Mouse (Mus musculus): ENCODE measurements around the gene Dennd5a. TPM values are rescaled to one million over a fixed set of nuclear protein-coding genes. Genes with fewer than 3 reads are reported as not detected.

Dennd5a gene
- polyA plus RNA-seq, 2 experiments, result 55.3 to 112 TPM

- no peak for TF ChIP-seq POLR2A (IDR thresholded peaks at IDR 0.05; ENCODE audit: borderline replicate concordance, extremely low read depth, insufficient read depth, insufficient read length)
- H3K27ac ChIP-seq (replicated peaks; ENCODE audit: low read depth, low read length), result no peak overlapping the region
- peak; percentile 30; the same call in 1 of the 2 replicates for ATAC-seq (ENCODE audit: low FRiP score, low read depth)
These were observed 109.7 kb downstream of the Dennd5a start for GRCm38 (mm10) chr7:109850531-109850930.

GRCm38 (mm10) chr7:109849750-109850434, 110.4 kb downstream of the Dennd5a start:
- Histone ChIP-seq H3K36me3 (ENCODE audit: control insufficient read depth, insufficient read depth, low read length) (no peaks in the 10 kb centered on the region), H3K27ac (replicated peaks; ENCODE audit: low read depth, low read length) (no peak overlapping the region), H3K27me3 (ENCODE audit: control insufficient read depth, insufficient read depth, low read length) (no peaks in the 10 kb centered on the region), H3K4me1 (ENCODE audit: control insufficient read depth, insufficient read depth, low read length) (peaks cover 4% of the 10 kb centered on the region; the same call in 1 of the 2 replicates), H3K9ac (ENCODE audit: low read depth, low read length, severe bottlenecking) (no peak overlapping the region), H3K9me3 (ENCODE audit: control insufficient read depth, low read length) (no peaks in the 10 kb centered on the region), H3K4me2 (replicated peaks; ENCODE audit: low read depth, low read length, severe bottlenecking) (no peak overlapping the region), H3K4me3 (replicated peaks; ENCODE audit: low read length) (no peak overlapping the region)
- ATAC-seq (ENCODE audit: low FRiP score, low read depth), result no peak
- whole genome bisulfite sequencing, result 63% methylated on average over 8 of the region's 8 CpGs
- TF ChIP-seq POLR2A (IDR thresholded peaks at IDR 0.05; ENCODE audit: borderline replicate concordance, extremely low read depth, insufficient read depth, insufficient read length), result no peak
- no peak for DNase-seq (ENCODE audit: low spot score)

More at GRCm38 (mm10) chr7:109850531-109850930, 109.7 kb downstream of the Dennd5a start:
- Histone ChIP-seq H3K4me3 (replicated peaks; ENCODE audit: low read length) (no peak overlapping the region), H3K9me3 (ENCODE audit: control insufficient read depth, low read length) (no peaks in the 10 kb centered on the region), H3K27me3 (ENCODE audit: control insufficient read depth, insufficient read depth, low read length) (no peaks in the 10 kb centered on the region), H3K4me1 (ENCODE audit: control insufficient read depth, insufficient read depth, low read length) (peaks cover 4% of the 10 kb centered on the region; the same call in 1 of the 2 replicates), H3K4me2 (replicated peaks; ENCODE audit: low read depth, low read length, severe bottlenecking) (no peak overlapping the region), H3K9ac (ENCODE audit: low read depth, low read length, severe bottlenecking) (no peak overlapping the region), H3K36me3 (ENCODE audit: control insufficient read depth, insufficient read depth, low read length) (no peaks in the 10 kb centered on the region)
- peak; percentile 26 for DNase-seq (ENCODE audit: low spot score)
- WGBS, result 51% methylated on average over 3 of the region's 3 CpGs

- DNase-seq (ENCODE audit: low spot score), result no peak
- H3K9ac ChIP-seq (ENCODE audit: low read depth, low read length, severe bottlenecking), result no peak overlapping the region
- no peak overlapping the region for H3K4me2 ChIP-seq (replicated peaks; ENCODE audit: low read depth, low read length, severe bottlenecking)
- no peak overlapping the region for H3K4me3 ChIP-seq (replicated peaks; ENCODE audit: low read length)
- H3K27ac ChIP-seq (replicated peaks; ENCODE audit: low read depth, low read length), result no peak overlapping the region
- H3K27me3 ChIP-seq (ENCODE audit: control insufficient read depth, insufficient read depth, low read length), result no peaks in the 10 kb centered on the region
- H3K36me3 ChIP-seq (ENCODE audit: control insufficient read depth, insufficient read depth, low read length), result no peaks in the 10 kb centered on the region
- no peak for TF ChIP-seq POLR2A (IDR thresholded peaks at IDR 0.05; ENCODE audit: borderline replicate concordance, extremely low read depth, insufficient read depth, insufficient read length)
- no peak for ATAC-seq (ENCODE audit: low FRiP score, low read depth)
- no peaks in the 10 kb centered on the region for H3K9me3 ChIP-seq (ENCODE audit: control insufficient read depth, low read length)
- H3K4me1 ChIP-seq (ENCODE audit: control insufficient read depth, insufficient read depth, low read length), result peaks cover 4% of the 10 kb centered on the region; the same call in 1 of the 2 replicates
- 42% methylated on average over 11 of the region's 11 CpGs for WGBS
These were observed 111.2 kb downstream of the Dennd5a start for GRCm38 (mm10) chr7:109848867-109849733.

- no peaks in the 10 kb centered on the region for H3K9me3 ChIP-seq (ENCODE audit: control insufficient read depth, low read length)
- no peak for DNase-seq (ENCODE audit: low spot score)
- no peaks in the 10 kb centered on the region for H3K4me1 ChIP-seq (ENCODE audit: control insufficient read depth, insufficient read depth, low read length)
- H3K4me2 ChIP-seq (replicated peaks; ENCODE audit: low read depth, low read length, severe bottlenecking), result no peak overlapping the region
- no peak for TF ChIP-seq POLR2A (IDR thresholded peaks at IDR 0.05; ENCODE audit: borderline replicate concordance, extremely low read depth, insufficient read depth, insufficient read length)
- no peak for ATAC-seq (ENCODE audit: low FRiP score, low read depth)
- 89% methylated on average over 6 of the region's 6 CpGs for WGBS
- H3K4me3 ChIP-seq (replicated peaks; ENCODE audit: low read length), result no peak overlapping the region
- H3K36me3 ChIP-seq (ENCODE audit: control insufficient read depth, insufficient read depth, low read length), result no peaks in the 10 kb centered on the region
- no peak overlapping the region for H3K27ac ChIP-seq (replicated peaks; ENCODE audit: low read depth, low read length)
- H3K27me3 ChIP-seq (ENCODE audit: control insufficient read depth, insufficient read depth, low read length), result no peaks in the 10 kb centered on the region
- H3K9ac ChIP-seq (ENCODE audit: low read depth, low read length, severe bottlenecking), result no peak overlapping the region
These were observed 116.2 kb downstream of the Dennd5a start for GRCm38 (mm10) chr7:109844100-109844499.

Other genes starting within 250 kb of the Dennd5a start
- 0.10 and 0.14 TPM in 2 replicates for gene BC051019, start 236.6 kb downstream of the Dennd5a start, polyA plus RNA-seq (2012; rRNA removed)
- 0.15 TPM in 2 replicates for gene BC051019, start 236.6 kb downstream of the Dennd5a start, polyA plus RNA-seq (2014; fragmentation: Nextera tagmentation; extraction: Ambion mirVana)
- gene Ascl3, start 228.7 kb downstream of the Dennd5a start, polyA plus RNA-seq (2012; rRNA removed), result not detected in 2 replicates
- gene Ascl3, start 228.7 kb downstream of the Dennd5a start, polyA plus RNA-seq (2014; fragmentation: Nextera tagmentation; extraction: Ambion mirVana), result not detected in 2 replicates
- gene Tmem9b, start 207.6 kb downstream of the Dennd5a start, polyA plus RNA-seq (2012; rRNA removed), result 36.6 and 38.2 TPM in 2 replicates
- gene Tmem9b, start 207.6 kb downstream of the Dennd5a start, polyA plus RNA-seq (2014; fragmentation: Nextera tagmentation; extraction: Ambion mirVana), result 64.2 and 69.2 TPM in 2 replicates
- 0.46 and 0.62 TPM in 2 replicates for gene Nrip3, start 178.4 kb downstream of the Dennd5a start, polyA plus RNA-seq (2012; rRNA removed)
- 1.3 and 1.5 TPM in 2 replicates for gene Nrip3, start 178.4 kb downstream of the Dennd5a start, polyA plus RNA-seq (2014; fragmentation: Nextera tagmentation; extraction: Ambion mirVana)
- gene Scube2, start 94.8 kb downstream of the Dennd5a start, polyA plus RNA-seq (2012; rRNA removed), result 4.7 and 5.2 TPM in 2 replicates
- gene Scube2, start 94.8 kb downstream of the Dennd5a start, polyA plus RNA-seq (2014; fragmentation: Nextera tagmentation; extraction: Ambion mirVana), result 9.2 and 11.7 TPM in 2 replicates
- 57.1 and 59.0 TPM in 2 replicates for gene Tmem41b, start 26.5 kb upstream of the Dennd5a start, polyA plus RNA-seq (2012; rRNA removed)
- gene Tmem41b, start 26.5 kb upstream of the Dennd5a start, polyA plus RNA-seq (2014; fragmentation: Nextera tagmentation; extraction: Ambion mirVana), result 72.0 and 72.4 TPM in 2 replicates
- gene Ipo7, start 57.8 kb upstream of the Dennd5a start, polyA plus RNA-seq (2012; rRNA removed), result 40.2 and 49.2 TPM in 2 replicates
- 17.4 and 18.1 TPM in 2 replicates for gene Ipo7, start 57.8 kb upstream of the Dennd5a start, polyA plus RNA-seq (2014; fragmentation: Nextera tagmentation; extraction: Ambion mirVana)
- gene Zfp143, start 100.7 kb upstream of the Dennd5a start, polyA plus RNA-seq (2012; rRNA removed), result 18.0 and 20.5 TPM in 2 replicates
- gene Zfp143, start 100.7 kb upstream of the Dennd5a start, polyA plus RNA-seq (2014; fragmentation: Nextera tagmentation; extraction: Ambion mirVana), result 14.1 and 17.4 TPM in 2 replicates
- gene Wee1, start 161.6 kb upstream of the Dennd5a start, polyA plus RNA-seq (2012; rRNA removed), result 29.1 and 29.8 TPM in 2 replicates
- 28.1 and 28.8 TPM in 2 replicates for gene Wee1, start 161.6 kb upstream of the Dennd5a start, polyA plus RNA-seq (2014; fragmentation: Nextera tagmentation; extraction: Ambion mirVana)

Measured in limb, embryonic 14.5 days (tissue).